Mouse (Mus musculus): ENCODE measurements around the gene Gsta1. TPM values are rescaled to one million over a fixed set of nuclear protein-coding genes. Genes with fewer than 3 reads are reported as not detected.
A peak's percentile ranks its signal among the peaks of the same experiment; 100 is the strongest.
"Not testable (repeated sequence)": the region's sequence is repeated elsewhere in the genome, so short reads cannot be mapped to it uniquely, and the experiment has no call there.

Gsta1 gene
- 1 to 10 TPM in 1 of 4 experiments, under 1 TPM in 1, not detected in 2; 0.35 to 1.5 TPM for total RNA-seq (2022)

DNA sequence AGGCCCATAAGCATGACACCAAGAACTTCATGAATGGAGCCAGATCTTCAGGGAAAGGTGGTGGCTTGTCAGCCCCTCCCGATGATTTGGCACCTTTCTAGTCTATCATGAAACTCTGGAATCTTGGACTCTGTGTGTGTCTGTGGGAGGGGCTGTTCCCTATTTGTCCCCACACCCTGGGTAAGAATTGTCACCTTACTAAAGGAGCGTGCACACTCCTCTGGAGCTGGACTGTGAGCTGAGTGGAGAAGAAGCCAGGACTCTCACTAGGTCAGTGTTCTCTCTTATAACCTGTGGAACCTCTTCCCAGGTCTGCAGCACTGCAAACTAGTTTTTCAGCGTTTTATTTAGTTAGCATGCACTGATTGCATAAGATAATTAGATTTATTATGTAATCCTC, at the start of gene Gsta1:
TSS of gene Gsta1 (plus strand) at position 196 of the 400 bp plus-strand sequence.
- DNase-seq = not testable (repeated sequence)

DNA sequence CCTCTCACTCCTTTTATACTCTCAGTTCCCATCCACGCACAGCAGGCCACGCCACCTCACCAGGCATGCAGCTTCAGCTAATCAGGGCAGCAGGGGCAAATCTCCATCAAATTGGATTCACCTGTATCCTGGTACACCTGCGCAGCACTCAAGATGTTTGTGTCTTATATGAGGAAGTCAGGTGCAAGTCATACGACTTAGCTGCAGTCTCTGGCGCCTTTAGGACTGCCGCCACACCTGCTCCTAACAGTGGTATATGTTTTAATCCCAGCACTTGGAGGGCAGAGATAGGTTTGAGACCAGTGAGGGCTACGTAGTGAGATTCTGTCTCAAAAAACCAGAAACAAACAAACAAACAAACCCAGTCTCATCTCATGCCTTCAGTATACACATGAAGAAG, 48.0 kb upstream of the Gsta1 start, which contains the start of gene Gsta4:
TSS of gene Gsta4 (plus strand) at position 301 of the 400 bp plus-strand sequence.
- DNase-seq = not testable (repeated sequence)

DNA sequence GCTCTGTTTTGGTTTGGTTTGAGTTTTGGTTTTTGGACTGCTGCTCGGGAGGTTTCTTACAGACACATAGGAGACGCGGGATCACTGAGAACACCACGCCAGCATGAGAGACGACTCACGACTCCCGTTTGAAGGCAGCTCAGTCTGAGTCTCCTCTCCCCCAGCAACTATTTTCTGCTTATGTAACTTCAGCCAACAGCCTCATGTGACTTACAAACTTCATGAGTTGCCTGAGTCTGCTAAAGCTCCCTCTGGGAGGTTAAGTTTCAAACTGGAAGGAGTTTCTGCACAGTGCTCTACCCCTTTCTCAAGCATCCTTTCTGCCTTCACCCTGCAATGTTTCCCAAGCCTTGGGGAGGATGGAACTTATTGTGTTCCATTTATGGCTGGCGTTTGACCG, 44.8 kb upstream of the Gsta1 start:
- DNase-seq = no peak

DNA sequence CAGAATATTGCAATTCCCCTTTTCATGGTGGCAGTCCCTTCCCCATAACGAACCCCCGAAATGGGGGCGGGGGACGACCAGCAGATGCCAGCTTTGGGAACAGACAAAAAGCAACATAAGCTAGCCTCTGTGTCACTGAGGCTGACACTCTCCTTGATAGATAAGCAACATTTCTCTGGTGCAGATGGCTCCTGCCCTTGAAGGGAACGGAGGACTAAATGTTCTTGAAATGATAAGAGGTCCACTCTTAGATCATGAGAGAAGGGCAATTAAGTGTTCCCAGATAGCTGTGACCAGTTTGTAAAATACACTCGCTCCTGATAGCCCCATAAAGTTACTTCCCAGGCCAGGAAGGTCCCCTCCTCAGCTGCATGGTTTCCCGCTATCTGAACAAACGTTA, 41.5 kb upstream of the Gsta1 start:
- DNase-seq = no peak

DNA sequence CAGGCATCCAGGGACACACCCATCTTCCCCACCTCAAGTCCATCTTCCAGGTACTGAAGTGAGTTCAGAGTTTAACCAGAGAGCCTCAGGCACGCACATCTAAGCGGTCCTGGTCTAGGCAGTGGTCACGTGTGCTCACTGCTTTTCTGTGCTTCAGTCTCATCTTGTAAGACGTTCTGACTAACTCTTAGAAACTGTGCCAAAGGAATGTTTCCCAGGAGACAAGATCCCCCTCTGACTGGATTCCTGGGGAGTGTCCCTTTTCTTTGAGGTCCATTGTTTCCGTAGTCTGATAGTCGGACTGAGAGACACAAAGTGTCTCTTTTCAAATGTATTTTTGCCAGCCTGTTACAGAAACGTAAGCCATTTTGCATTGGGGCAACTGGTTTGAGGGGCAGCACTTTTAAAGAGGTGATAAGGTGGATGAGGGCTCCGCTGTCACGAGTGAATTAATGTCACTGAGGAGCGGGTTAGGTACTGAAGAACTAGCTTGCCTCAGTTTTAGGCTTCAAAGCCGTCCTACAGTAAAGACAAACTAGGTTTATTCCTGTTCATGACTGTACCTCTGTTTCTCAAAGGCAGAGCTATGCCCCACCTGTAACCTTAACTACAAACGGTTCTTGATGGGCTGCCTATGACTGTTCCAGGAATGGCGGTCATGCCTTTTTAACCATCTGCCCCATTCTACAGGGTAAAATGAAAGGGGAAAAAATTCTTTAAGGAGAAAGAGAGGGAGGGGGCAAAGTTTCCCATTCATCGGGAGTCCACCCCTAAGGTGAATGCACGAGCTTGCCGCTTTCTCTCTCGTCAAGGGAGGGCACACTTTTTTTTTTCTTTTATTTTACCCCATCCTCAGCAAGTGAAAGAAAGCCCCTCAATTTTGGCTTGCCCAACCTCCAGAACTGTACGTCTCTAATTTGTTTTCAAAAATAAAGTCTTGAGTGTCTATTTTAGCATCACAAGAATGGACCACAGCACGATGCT, 39.5 kb upstream of the Gsta1 start:
- no peak for DNase-seq

DNA sequence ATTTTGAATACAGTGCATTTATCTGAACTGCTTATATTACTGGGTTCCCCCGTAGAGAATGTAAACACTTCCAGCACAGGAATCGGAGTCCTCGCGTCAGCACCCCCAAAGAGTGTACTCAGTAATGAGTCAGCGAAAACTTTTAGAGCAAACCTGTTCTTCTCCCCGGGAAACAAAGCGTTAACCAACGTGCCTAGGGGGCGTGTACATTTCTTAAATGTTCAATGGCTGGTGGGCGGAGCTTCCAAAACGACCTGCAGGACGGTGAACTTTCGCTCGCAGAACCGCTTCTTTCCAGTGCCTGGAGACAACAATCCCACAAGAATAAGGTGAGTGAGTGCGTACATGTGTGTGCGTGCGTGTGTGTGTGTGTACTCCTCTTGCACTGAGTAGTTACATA, 38.7 kb upstream of the Gsta1 start:
- peak; percentile 44 for DNase-seq

DNA sequence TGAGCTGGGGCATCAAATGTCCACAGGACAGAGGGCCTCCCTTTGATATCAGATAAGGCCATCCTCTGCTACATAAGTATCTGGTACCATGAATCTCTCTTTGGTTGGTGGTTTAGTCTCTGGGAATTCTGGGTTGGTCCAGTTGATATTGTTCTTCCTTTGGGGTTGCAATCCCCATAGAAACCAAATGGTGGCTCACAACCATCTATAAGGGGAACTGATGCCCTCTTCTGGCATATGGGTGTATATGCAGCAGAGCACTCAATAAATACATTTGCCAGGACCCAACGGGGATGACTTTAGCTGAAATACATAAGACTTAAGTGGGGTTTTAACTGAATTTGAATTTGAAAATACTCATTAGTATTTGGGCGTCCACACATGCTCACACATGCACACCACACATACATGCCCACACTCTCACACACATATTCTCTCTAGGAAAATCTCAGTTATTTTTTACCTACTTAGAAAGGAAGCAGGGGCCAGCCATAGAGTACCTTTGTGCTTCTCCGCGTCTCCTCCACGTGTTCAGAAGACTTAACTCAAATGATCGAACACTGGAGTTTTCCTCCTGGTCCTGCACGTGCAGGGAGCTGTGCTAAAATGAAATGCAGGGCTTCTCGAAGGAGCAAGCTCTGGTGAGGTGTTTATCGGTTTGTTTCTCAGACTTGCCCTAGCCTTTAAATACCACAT, 36.4 kb upstream of the Gsta1 start:
- DNase-seq = no peak

DNA sequence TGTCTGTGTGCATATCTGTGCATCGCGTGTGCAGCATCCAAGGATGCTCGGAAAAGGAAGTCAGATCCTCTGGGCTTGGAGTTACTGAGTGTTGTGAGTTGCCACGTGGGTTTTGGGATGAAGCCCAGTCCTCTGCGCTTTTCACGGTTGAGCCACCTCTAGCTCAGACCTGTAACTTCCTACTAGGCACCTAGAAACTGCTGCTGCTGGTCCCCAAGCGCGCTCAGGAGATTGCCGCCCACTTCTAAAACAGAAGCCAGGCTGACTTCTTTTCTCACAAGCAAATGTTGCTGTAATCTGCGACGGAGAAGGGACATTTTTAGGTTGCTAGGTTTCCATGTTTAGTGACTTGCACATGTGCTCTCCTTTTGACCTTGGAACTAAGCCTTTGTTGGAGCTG, 35.4 kb upstream of the Gsta1 start:
- no peak for DNase-seq

DNA sequence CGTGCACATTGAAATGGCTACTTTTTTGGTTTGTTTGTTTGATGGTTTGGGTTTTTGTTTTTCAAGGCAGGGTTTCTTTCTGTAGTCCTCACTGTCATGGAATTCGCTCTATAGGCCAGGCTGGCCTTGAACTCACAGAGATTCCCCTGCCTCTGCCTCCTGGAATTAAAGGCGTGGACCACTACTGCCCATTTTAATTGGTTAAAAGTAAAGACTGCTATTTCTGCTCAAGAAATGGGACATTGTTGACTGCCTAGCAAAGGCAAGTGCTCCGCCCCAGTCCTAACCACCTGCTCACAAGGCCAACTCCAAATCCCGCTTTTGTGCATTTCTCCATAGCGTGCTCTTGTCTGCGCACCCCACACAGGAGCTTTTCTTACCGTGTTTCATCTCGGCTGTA, 32.7 kb upstream of the Gsta1 start:
- DNase-seq = no peak

DNA sequence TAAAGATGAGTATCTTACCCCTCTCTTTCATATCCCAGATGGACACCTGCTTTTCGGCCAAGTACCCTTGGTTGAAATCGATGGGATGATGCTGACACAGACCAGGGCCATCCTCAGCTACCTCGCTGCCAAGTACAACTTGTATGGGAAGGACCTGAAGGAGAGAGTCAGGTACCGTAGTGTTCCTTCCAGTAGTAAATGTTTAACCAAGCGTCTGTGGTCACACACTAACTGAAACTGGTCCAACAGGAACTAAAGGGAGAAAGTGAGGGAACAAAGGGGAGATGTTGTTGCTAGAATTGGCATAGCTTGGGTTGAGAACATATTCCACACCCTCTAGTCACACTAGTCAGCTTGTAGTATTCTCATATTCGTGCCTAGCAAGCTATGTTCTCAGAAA, 26.3 kb upstream of the Gsta1 start:
- DNase-seq = no peak

DNA sequence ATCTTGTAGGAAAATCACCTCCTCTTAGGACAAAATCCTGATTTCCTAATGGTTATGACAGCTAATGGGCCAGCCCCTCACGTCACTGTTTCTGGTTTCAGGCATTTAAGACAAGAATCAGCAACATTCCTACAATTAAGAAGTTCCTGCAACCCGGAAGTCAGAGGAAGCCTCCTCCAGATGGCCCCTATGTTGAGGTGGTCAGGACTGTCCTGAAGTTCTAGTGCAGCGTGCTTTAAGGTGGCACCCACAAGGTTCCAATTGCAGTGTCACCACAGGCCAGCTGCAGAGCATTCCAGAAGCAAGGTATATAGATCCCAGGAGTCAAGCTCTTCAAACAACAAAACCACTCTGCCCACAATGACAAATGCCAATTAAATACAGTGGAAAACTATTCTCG, 21.5 kb upstream of the Gsta1 start:
- DNase-seq = no peak

DNA sequence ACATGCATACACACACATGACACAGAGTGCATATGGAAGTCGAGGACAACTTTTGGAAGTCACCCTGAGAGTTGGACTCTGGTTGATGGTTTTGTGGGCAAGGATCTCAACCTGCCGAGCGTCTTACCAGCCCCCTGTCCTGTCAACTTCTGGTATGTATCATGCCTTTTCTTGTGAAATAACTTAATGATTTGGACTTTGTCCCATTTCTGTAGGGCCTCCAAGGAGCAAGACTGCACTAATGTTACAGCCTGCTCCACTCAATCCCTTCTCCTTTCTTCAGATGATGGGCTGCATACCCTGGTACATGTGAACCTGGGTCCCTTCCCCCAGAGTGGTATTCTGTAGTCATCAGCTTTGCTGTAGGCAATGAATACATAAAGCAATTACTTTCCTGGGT, 20.4 kb upstream of the Gsta1 start:
- no peak for DNase-seq

DNA sequence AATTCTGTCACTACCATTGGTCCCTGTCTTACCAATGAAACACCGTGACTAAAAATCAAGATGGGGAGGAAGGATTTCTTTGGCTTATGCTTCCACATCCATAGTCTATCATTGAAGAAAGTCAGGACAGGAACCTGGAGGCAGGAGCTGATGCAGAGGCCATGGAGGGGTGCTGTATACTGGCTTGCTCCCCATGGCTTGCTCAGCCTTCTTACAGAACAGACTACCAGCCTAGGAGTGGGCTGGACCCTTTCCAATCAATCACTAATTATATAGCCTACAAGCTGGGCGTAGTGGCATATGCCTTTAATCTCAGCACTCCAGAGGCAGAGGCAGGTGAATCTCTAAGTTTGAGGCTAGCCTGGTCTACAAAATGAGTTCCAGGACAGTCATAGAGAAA, 19.6 kb upstream of the Gsta1 start:
- no peak for DNase-seq

DNA sequence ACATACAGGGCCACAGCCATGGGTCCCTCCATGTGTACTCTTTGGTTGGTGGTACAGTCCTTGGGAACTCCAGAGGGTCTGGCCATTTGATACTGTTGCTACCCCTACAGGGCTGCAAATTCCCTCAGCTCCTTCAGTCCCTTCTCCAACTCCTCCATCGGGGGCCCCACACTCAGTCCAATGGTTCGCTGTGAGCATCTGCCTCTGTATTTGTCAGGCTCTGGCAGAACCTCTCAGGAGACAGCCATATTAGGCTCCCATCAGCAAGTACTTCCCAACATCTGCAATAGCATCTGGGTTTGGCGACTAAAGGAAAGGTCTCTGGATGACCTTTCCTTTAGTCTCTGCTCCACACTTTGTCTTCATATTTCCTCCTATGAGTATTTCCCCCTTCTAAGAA, 18.9 kb upstream of the Gsta1 start:
- DNase-seq = no peak

DNA sequence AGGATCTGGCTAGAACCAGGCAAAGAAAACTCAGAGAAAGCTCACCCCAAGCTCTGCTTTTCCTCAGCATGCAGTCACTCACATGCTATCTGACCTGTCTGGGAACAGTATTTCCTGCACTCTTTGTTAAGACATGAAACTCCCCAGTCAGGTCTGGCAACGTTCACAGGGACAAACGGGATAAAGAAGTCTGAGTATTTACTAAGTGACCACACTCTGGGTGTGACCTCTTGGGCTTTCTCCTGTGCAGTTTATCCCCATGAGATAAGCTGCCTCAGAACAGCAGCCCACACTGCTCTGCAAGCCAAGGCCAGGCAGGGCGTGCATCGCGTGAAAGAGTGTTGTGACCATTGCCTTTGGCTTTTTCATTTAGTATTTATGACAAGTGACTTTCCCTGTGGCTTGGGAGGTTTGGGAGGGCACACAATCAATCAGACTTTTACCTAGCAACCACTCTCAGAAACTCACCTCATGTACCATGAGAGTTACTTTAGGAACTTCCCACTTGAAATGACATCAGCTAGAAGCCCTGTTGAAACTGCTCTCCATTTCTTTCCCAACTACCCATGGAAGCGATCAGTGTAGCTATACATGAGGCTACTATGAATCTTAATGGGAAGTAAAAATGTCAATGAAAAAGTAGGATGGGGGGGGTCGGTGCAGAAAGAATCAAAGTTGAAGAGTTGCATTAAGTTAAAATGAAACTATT, 18.0 kb upstream of the Gsta1 start:
- DNase-seq = no peak

DNA sequence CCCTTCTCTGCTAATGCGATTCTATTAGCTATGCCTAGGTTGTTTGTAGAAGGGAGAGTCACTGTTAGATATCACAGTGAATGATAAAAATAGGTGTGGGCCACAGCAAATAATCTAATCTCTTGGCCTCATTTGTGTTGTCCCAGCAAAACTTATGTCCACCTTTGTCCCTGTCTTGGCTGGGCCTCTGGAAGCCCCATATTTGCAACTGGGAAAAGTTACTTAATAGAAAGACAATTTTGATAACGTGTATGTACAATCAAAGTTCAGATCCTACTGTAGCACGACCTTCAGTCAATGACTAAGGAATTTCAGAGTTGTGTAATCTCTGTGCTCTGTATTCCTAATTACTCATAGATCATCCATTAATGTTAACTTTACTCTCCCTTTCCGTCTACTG, 13.4 kb upstream of the Gsta1 start:
- no peak for DNase-seq

DNA sequence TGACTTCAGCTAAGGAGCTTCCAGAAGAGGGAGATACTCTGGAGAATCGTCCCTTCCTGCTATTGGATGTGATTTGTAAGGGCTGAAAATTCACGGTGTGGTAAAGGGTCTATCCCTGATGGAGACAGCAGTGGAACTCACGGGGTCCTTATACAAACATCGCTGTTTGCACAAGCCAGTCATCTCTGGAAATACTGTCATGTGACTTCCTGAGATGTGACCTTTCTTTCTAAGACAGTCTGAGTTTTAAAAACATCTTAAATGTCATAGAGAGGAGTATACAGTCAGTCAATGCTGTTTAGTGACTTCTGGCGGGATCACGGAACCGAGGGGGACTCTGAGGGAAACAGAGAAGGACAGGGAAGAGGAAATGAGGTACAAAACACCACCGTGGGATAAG, 7.8 kb upstream of the Gsta1 start:
- DNase-seq = no peak

DNA sequence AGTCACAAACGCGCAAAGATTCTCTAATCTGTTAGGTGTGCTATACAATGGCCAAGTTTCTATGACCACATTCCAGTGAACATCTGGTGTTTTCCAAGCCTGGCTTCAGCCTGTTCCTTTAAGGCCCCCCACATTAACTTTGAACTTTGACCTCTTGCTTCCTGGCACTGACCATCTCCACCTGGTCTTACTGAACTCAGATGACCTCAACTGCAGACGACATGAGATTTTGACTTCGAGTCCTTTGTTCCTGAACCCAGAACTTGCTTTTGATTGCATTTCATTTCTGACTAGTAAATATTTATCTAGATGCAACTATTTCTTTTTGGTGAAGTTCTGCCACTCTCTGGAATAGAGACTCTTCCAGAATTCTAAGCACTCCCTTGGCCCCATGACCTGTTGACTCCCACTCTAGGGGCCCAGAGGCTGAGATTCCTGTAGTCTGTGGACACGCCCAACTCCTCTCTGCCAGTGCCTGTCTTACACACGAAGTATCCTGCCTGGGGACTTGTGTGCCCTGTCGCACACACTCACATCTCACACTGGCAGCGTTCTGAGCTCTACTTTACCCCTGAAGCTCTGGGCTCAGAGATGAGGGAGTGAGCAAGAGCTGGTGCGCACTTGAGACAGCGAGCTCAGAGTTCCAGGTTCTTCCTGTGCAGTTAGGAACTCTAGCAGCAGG, 7.1 kb upstream of the Gsta1 start:
- no peak for DNase-seq

DNA sequence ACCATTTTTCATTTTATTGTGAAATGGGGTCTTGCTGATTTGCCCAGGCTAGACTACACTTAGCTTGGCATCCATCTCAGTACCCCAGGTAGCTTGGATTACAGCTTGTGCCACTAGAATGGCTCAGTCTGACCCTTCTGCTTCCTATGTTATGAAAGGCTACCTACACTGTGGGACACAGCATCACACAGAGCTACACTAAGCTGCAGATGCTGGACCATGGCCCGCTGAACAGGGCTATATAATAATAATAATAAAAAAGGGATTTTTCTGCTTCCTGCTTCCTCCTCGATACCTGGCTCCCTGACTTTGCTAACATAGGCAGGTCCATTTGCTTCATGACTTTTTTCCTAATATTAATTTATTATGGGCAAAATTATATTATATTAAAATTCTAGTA, 6.0 kb upstream of the Gsta1 start:
- DNase-seq = no peak

DNA sequence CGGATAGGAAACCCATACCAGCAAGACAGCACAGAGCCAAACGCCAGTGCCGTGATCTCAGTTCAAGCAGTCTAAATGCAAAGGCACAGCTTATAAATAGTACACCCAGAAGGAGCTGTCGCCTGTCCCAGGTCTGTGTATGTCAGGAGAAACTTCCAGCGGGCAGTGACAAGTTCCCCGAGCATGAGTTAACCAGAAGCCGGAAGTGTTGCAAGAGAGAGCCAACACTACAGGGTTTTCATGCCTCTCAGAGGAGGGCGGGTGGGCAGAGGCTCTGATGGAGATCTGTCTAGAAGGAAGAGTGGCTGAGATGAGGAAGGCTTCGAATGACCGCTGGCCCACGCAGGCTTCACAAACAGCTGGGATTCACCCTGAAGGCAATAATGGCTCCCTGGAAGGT, 5.2 kb upstream of the Gsta1 start:
- DNase-seq = no peak

DNA sequence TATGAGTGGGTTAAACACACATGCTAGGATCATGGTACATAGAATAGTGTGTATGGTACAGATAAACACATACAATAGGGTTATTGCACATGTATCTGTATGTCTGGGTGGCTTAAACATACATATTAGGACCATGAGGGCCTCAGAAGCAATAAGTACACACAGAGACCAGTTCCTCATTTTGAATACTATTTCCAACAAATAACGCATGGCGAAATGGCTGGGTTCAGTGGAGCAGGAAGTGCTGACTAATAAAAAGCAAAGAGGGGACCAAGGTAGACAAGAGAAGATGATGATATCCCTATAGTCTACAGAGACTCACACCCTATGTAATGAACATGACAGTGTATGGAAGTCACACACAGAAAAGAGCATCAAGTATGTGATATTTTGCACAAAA, 2.3 kb upstream of the Gsta1 start:
- no peak for DNase-seq

DNA sequence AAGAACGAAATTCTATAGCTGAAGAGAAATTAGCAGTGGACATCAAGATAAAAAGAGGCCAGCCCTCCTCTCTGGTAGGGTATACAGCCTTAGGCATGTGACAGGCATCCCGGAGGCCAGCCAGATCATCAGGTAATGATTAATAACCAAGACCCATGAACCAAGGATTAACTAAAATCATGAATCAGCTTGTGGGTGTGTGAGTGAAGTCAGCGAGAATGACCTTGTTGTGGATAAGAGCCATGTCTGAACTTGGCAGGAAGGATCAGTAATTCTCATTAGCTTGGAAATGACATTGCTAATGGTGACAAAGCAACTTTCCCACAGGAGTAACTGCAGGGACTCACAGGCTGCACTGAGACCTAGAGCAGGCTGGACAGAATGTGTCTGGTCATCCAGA, 798 bp upstream of the Gsta1 start:
- DNase-seq = peak; percentile 31
